Mouse (Mus musculus) heart, postnatal 4 days (tissue): ENCODE measurements around the gene Mrgprf. TPM values are rescaled to one million over a fixed set of nuclear protein-coding genes. Genes with fewer than 3 reads are reported as not detected.

ENCODE experiments used
- DNase-seq: peaks from one replicate; pipeline ENCODE4 v3.0.0; 2021
- total RNA-seq, 2 experiments: library from RNA; stranded (reverse); gene quantifications; 2 replicates each; pipeline ENCODE4 v1.2.3; 2021

Gene Mrgprf
- total RNA-seq, 2 experiments from 2014 or later = 4.2 to 4.9 TPM

DNA sequence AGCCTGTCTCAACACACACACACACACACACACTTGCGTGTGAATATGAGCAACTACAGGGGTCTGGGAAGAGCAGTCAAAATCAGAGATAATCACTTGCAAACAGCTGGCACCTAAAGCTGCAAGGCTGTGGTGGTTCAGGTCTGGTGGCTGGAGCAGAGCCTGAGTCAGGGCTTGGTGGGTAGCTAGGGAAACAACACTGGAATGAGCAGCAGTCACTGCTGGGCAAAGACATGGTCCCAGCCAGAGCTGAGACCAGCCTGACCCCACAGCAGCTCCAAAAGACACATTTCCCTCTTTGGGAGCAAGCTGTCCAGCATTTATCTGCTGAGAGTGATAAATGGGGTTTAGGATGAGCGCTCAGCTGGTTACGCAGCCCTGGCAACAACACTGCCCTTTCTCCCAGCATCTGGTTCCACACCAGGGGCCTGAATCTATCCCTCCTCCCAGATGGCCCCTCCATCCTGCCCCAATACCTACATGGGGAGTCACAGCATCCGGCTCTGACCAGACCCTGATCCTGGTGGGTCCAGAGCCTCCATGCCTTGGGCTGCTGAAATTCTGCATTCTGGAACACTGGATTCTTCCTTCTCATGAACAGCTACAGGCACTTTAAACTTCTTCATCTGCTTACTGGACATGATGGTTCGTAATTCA lies 39.7 kb downstream of the Mrgprf start:
- no peak for DNase-seq

Other genes starting within 250 kb of the Mrgprf start
- gene 1810010D01Rik, start 92.7 kb upstream of the Mrgprf start, total RNA-seq = under 1 TPM in 1 of 2 experiments, not detected in 1; 0.31 TPM
- gene Tpcn2, start 16.8 kb upstream of the Mrgprf start, total RNA-seq = 1 to 10 TPM; 7.0 to 9.8 TPM
- not detected for gene Mrgprd, start 14.0 kb downstream of the Mrgprf start, total RNA-seq